Mouse (Mus musculus) urinary bladder, postnatal 25 days (tissue): Measurements from ENCODE around the gene Gp1bb.

Source experiments
- DNase-seq: peaks from one replicate; pipeline ENCODE4 v3.0.0; 2022; ENCODE audit warnings: low spot score

Gp1bb gene

DNA sequence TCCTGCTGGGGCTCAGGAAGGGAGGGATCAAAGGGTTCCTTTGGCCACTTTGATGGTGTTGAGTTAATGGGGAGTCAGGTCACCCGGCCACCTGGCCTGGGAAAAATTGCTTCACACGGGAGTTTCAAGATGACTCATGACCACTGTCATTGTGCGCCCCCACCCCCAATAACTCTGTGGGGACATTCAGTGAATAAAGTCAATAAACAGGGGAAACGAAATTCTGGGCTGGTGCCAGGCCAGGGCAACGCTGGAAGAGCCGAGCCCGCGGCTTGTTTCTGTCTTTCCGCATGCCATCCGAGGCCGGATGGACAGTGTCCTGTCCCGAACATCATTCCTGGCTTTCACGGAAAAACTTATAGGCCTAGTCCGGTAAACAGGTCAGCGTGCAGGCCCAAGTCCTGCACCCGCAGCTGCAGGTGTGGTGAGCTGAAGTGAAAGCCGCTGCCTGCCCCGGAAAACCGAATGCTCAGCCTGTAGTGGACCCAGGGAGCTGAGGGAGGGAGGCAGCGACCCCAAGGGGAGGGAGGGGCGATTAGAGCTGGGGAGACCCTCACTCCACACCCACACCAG, 41.1 kb downstream of the Gp1bb start:
- no peak for DNase-seq

- DNase-seq = no peak
These were observed 41.8 kb downstream of the Gp1bb start for GRCm38 (mm10) chr16:18580389-18580788.

DNA sequence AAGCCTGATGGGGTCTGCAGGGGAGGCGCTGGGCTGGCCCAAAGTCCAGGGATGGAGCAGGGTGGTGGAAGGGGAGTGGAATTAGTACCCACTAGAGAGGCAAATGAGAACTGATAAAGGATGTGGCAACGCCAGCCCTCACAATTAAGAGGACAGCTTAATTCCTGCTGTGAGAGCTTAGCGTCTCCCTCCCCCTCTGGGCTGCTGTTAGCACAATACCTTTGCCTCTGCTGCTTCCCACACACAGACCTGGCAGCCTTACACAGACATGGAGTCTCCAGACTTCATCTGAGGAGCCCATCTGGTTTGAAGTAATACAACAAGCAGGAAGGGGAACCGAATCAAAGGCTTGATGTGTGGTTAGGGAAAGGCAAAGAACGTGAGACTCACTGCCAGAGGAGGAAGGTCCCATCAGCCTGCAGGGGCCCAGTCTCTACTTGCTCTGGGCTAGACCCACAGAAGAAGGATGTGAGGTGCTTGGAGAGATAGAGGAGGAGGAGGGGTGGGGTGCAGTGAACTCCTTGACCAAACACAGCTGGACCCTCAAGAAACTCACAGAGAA, 44.5 kb downstream of the Gp1bb start:
- DNase-seq = no peak

GRCm38 (mm10) chr16:18577071-18577470, 45.1 kb downstream of the Gp1bb start:
- DNase-seq = no peak

GRCm38 (mm10) chr16:18574196-18574595, 48.0 kb downstream of the Gp1bb start:
- no peak for DNase-seq
